Mouse (Mus musculus) liver, embryonic 14.5 days (tissue): Measurements from ENCODE around the gene Pum1. TPM values are rescaled to one million over a fixed set of nuclear protein-coding genes. Genes with fewer than 3 reads are reported as not detected.
"Not testable (repeated sequence)": the region's sequence is repeated elsewhere in the genome, so short reads cannot be mapped to it uniquely, and the experiment has no call there.

Experiments used
- ATAC-seq: fragments of 200-750 bp; cut with Nextera tagmentation; 2 replicates; pipeline ENCODE4 v1.8.0; 2017; ENCODE audit warnings: moderate number of reproducible peaks, mild to moderate bottlenecking, moderate library complexity; ENCODE audit not compliant: insufficient read depth
- DNase-seq, 3 experiments: peaks; one replicate each; pipeline ENCODE4 v3.0.0-alpha.2; 2012 to 2013; ENCODE audit warnings: low read depth in 3 of 3, low spot score in 3 of 3
- H3K27ac ChIP-seq: fragments of 300-500 bp; sonication (generic); 2 replicates; pipeline ENCODE4 v1.5.1; 2014; ENCODE audit warnings: moderate library complexity, mild to moderate bottlenecking, control low read depth, inconsistent platforms
- H3K27me3 ChIP-seq: fragments of 300-500 bp; sonication (generic); 2 replicates; pipeline ENCODE4 v1.6.1; 2014; ENCODE audit warnings: mild to moderate bottlenecking, low read length, moderate library complexity; ENCODE audit not compliant: control insufficient read depth, insufficient read depth
- H3K36me3 ChIP-seq: fragments of 300-500 bp; sonication (generic); replicated peaks from 2 replicates; pipeline ENCODE4 v1.6.1; 2014; ENCODE audit warnings: low read depth; ENCODE audit not compliant: control insufficient read depth, insufficient read depth
- H3K4me1 ChIP-seq, 2 experiments: fragments of 200-500 bp in 1 of 2; fragments of 300-500 bp in 1 of 2; sonication (generic) in 1 of 2; replicated peaks; 2 replicates each; pipeline ENCODE4 v1.6.1; 2012 to 2014; ENCODE audit warnings: antibody characterized with exemption in 1 of 2, inconsistent platforms in 1 of 2, low read length in 1 of 2; ENCODE audit not compliant: control insufficient read depth in 2 of 2, insufficient read depth in 2 of 2
- H3K4me2 ChIP-seq: fragments of 300-500 bp; sonication (generic); 2 replicates; pipeline ENCODE4 v1.6.1; 2014; ENCODE audit warnings: low read depth, mild to moderate bottlenecking, control low read depth, moderate library complexity
- H3K4me3 ChIP-seq, 2 experiments: fragments of 200-500 bp in 1 of 2; fragments of 300-500 bp in 1 of 2; sonication (generic) in 1 of 2; 2 replicates each; pipeline ENCODE4 v1.5.1; 2012 to 2014; ENCODE audit warnings: low read depth in 2 of 2, low read length in 2 of 2, mild to moderate bottlenecking in 2 of 2, control low read depth in 1 of 2, inconsistent platforms in 1 of 2, moderate library complexity in 1 of 2; ENCODE audit not compliant: insufficient read depth in 1 of 2
- H3K9ac ChIP-seq: fragments of 300-500 bp; sonication (generic); replicated peaks from 2 replicates; pipeline ENCODE4 v1.6.1; 2014; ENCODE audit warnings: mild to moderate bottlenecking, control low read depth, moderate library complexity
- H3K9me3 ChIP-seq: fragments of 300-500 bp; sonication (generic); 2 replicates; pipeline ENCODE4 v1.6.1; 2016; ENCODE audit warnings: low read length, mixed read lengths; ENCODE audit not compliant: control insufficient read depth
- CTCF ChIP-seq: IDR thresholded peaks from 2 replicates; pipeline ENCODE4 v1.5.1; 2016; ENCODE audit warnings: antibody characterized with exemption, low read depth, control low read depth
- EP300 ChIP-seq: IDR thresholded peaks from 2 replicates; pipeline ENCODE4 v1.6.1; 2016; ENCODE audit warnings: antibody characterized with exemption, low read depth
- WGBS: fragments of 180-500 bp; shearing (Covaris S2); extraction: QIAGEN DNeasy Blood & Tissue Kit; methylation state at CpG from one replicate; pipeline ENCODE4 v1.1.7; 2014; ENCODE audit not compliant: insufficient replicate concordance; 5-methylcytosine and 5-hydroxymethylcytosine counted together
- polyA plus RNA-seq, 2 experiments: library from polyadenylated mRNA; depleted of rRNA in 1 of 2; stranded (reverse) in 1 of 2; unstranded in 1 of 2; fragments of >200 nt; fragmentation: Nextera tagmentation in 1 of 2; extraction: Ambion mirVana in 1 of 2; gene quantifications; 2 replicates each; pipeline versions ENCODE4 v1.2.1 to v1.2.3; 2012 to 2014

The Pum1 gene
- 15.2 and 17.9 TPM in 2 replicates for polyA plus RNA-seq (2012; rRNA removed)
- 23.1 and 26.8 TPM in 2 replicates for polyA plus RNA-seq (2014; fragmentation: Nextera tagmentation; extraction: Ambion mirVana)

DNA sequence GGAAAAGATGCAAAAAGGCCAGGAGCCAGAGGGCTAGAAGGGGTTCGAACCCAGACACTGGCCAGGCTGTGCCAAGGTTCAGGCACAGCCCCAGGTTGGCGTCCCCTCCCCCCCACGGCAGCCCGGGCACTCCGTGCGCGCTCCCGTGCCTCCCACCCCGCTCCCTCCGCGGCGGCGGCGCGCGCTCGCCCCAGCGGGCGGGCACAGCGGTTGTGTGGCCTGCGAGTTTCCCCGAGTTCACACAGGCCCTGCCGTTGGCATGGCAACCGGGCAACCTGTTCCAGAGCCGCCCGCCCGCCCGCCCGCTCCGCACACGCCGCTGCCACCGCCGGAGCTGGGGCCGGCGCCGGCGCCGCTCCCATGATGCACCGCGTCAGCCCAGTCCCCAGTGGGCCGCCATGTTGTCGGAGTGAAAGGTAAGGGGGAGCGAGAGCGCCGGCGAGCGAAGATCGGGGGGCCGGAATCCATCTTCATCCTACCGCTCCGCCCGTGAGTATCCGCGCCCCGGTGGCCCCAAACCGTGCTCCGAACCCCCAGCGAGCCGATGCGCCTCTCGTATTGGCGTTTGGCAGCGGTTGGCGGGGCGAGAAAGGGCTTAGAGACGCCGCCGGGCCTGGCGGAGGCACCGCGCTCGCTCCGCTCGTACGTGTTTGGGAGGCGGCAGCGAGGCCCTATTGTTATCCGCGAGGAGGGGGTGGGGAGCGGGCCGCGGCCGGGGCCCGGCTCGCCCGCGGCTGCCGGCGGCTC, at the start of gene Pum1:
TSS of gene Pum1 (plus strand) at position 343 of the 747 bp plus-strand sequence.
- Histone ChIP-seq H3K9me3 (no peaks in the 10 kb centered on the region), H3K9ac (peak within 1 kb of the TSS; percentile 90), H3K4me2 (peak within 1 kb of the TSS; percentile 75), H3K4me1 (peaks cover 38 to 47% of the 10 kb centered on the region in 2 experiments), H3K27me3 (no peaks in the 10 kb centered on the region), H3K4me3 (peak within 1 kb of the TSS; percentile 69 to 100), H3K36me3 (peaks cover 9% of the 10 kb centered on the region; the same call in 1 of the 2 replicates), H3K27ac (peak within 1 kb of the TSS; percentile 81)
- no peak for TF ChIP-seq CTCF
- TF ChIP-seq EP300: no peak
- DNase-seq (peak; percentile 93 to 95 (median 95)), ATAC-seq (peak; percentile 93)
- WGBS: under 1% methylated on average over 88 of the region's 90 CpGs

DNA sequence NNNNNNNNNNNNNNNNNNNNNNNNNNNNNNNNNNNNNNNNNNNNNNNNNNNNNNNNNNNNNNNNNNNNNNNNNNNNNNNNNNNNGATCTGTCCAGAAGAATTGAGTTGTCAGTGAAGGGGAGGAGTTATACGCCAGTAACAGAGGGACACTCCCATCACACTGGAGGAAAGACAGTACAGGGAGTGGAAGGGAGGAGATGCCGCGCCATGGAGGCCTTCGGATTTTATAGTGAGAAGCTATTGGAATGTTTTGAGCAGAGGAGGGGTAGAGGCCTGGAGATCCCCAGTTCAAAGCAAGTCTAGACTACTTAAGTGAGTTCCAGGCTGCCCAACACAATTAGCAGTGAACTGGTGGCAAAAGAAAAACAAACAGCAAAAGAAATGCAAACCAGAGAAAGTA, 33.7 kb upstream of the Pum1 start:
- H3K9ac ChIP-seq: no peak overlapping the region
- WGBS: 22% methylated on average over 4 of the region's 4 CpGs
- no peak for TF ChIP-seq CTCF
- TF ChIP-seq EP300: no peak
- H3K27ac ChIP-seq: no peak overlapping the region
- no peak overlapping the region for H3K4me3 ChIP-seq
- H3K9me3 ChIP-seq: no peaks in the 10 kb centered on the region
- no peaks in the 10 kb centered on the region for H3K27me3 ChIP-seq
- ATAC-seq (no peak), DNase-seq (no peak)
- H3K4me2 ChIP-seq: peak overlapping the region; percentile 34; the same call in 1 of the 2 replicates
- H3K36me3 ChIP-seq: no peaks in the 10 kb centered on the region
- no peaks in the 10 kb centered on the region for H3K4me1 ChIP-seq

DNA sequence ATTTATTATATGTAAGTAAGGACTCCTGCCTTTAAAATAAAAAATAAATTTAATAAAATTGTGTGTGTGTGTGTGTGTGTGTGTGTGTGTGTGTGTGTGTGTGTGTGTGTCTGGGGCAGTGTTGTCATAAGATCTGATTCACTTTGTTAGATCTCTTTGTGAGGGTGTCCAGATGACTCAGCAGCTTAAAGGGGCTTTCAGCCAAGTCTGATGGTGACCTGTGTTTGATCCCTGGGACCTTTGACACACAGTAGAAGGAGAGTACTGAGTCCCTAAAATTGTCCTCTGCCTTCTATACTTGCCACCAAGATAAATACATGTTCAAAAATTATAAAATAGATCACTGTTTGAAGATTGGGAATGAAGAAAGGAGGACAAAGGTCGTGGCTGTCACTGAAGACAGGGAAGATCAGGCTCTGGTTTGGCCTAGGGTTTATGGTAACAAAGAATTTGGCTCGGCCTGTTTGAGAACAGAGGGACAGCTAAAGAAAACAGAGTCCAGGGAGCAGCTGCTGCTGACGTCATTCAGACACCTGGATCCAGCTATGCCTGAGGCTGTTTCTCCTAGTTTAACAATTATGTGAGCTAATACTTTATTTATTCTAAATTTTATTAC, 32.8 kb upstream of the Pum1 start:
- ATAC-seq: no peak
- Histone ChIP-seq H3K36me3 (no peaks in the 10 kb centered on the region), H3K27ac (no peak overlapping the region), H3K27me3 (no peaks in the 10 kb centered on the region), H3K4me1 (no peaks in the 10 kb centered on the region), H3K4me2 (no peak overlapping the region), H3K9me3 (no peaks in the 10 kb centered on the region), H3K4me3 (no peak overlapping the region), H3K9ac (no peak overlapping the region)
- WGBS: 43% methylated on average over 3 of the region's 3 CpGs
- no peak for DNase-seq
- no peak for TF ChIP-seq CTCF
- TF ChIP-seq EP300: no peak

DNA sequence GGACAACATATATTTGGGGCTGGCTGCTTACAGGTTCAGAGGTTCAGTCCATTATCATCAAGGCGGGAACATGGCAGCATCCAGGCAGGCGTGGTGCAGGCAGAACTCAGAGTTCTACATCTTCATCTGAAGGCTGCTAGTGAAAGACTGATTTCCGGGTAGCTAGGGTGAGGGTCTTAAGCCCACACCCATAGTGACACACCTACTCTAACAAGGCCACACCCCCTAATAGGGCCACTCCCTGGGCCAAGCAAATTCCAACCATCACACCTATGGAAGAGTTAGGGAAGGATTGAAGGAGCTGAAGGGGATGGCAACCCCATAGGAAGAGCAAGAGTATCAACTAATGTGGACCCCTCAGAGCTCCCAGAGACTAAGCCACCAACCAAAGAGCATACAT, 28.0 kb upstream of the Pum1 start:
- H3K4me1 ChIP-seq, H3K27me3 ChIP-seq, H3K4me2 ChIP-seq, DNase-seq, H3K9me3 ChIP-seq, H3K27ac ChIP-seq, H3K9ac ChIP-seq, ATAC-seq, H3K36me3 ChIP-seq, H3K4me3 ChIP-seq: not testable (repeated sequence)
- 68% methylated on average over 3 of the region's 3 CpGs for WGBS

DNA sequence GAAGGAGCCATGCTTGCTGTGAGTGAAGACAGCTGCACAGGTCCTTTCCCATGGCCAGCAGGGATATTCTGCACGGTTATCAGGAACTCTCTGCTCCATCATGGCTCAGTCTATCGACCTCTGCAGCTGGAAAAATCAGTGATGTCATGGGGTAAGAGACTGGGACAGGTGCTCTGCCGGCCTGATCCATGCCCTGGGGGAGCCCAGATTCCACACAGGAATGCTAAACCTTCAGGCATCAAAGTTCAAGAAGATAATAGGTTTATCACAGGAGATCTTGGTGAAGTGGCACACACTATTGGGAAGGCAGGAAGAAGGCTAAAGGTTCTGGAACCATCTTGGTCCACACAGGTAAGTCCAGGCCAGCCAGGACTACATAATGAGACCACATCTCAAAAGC, 26.4 kb upstream of the Pum1 start:
- WGBS: 44% methylated on average over 3 of the region's 3 CpGs
- DNase-seq: no peak
- TF ChIP-seq EP300: no peak
- Histone ChIP-seq H3K9ac (no peak overlapping the region), H3K36me3 (no peaks in the 10 kb centered on the region), H3K4me3 (no peak overlapping the region), H3K4me1 (no peaks in the 10 kb centered on the region; a peak in 2 of 4 replicates), H3K9me3 (no peaks in the 10 kb centered on the region), H3K4me2 (no peak overlapping the region), H3K27me3 (no peaks in the 10 kb centered on the region), H3K27ac (no peak overlapping the region)
- no peak for ATAC-seq
